Mouse (Mus musculus) cortical plate, adult 2 months (tissue): ENCODE measurements around the gene Akap10. TPM values are rescaled to one million over a fixed set of nuclear protein-coding genes. Genes with fewer than 3 reads are reported as not detected.
A peak's percentile ranks its signal among the peaks of the same experiment; 100 is the strongest.

Source experiments
- H3K27ac ChIP-seq: fragments of 200-500 bp; 2 replicates; pipeline ENCODE4 v1.5.1; 2012; ENCODE audit warnings: low read length, control low read depth, inconsistent platforms; ENCODE audit not compliant: insufficient read depth
- H3K4me1 ChIP-seq: fragments of 200-500 bp; 2 replicates; pipeline ENCODE4 v1.6.1; 2011; ENCODE audit warnings: low read length; ENCODE audit not compliant: control insufficient read depth, insufficient read depth
- H3K4me3 ChIP-seq: fragments of 200-500 bp; 2 replicates; pipeline ENCODE4 v1.5.1; 2011; ENCODE audit warnings: mild to moderate bottlenecking, low read length, control low read depth; ENCODE audit not compliant: insufficient read depth
- CTCF ChIP-seq: fragments of 200-500 bp; IDR thresholded peaks from 2 replicates; pipeline ENCODE4 v1.5.1; 2011; ENCODE audit warnings: mild to moderate bottlenecking, control low read depth, low read length; ENCODE audit not compliant: insufficient read depth; ENCODE audit errors: extremely low read depth
- POLR2A ChIP-seq: fragments of 200-500 bp; IDR thresholded peaks from 2 replicates; pipeline ENCODE4 v1.6.1; 2011; ENCODE audit warnings: mild to moderate bottlenecking, low read length, control low read depth; ENCODE audit not compliant: insufficient read depth; ENCODE audit errors: extremely low read depth
- polyA plus RNA-seq: library from polyadenylated mRNA; depleted of rRNA; stranded (reverse); fragments of >200 nt; gene quantifications from 2 replicates; pipeline ENCODE4 v1.2.3, GENCODE M21; 2012; rRNA removed

Gene Akap10
- 13.7 and 14.2 TPM in 2 replicates for polyA plus RNA-seq

DNA sequence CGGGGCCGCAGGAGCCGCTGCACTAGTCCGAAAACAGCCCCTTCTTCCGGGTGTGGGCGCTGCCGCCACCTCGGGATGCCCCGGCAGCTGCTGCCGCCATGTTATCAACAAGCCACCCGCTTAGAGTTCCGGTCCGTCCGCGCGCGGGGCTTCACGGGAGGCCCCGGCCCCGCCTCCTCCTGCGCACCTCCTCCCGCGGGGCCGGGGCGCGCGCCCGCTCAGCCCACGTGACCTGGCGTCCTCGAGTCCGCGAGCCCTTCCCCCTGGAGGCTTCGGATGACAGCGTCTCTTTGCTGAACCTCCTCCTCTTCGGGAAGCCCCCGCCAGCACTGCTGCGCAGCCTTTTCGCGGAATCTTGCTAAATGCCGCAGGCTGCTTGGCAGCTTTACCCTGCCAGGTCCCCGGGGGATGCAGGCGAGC lies at the start of gene Akap10:
Gene Akap10, minus strand, starts transcription at position 155 of the 420 bp plus-strand sequence.
- peak within 1 kb of the TSS; percentile 67 for H3K27ac ChIP-seq
- H3K4me3 ChIP-seq = peak within 1 kb of the TSS; percentile 36
- peaks cover 3% of the 10 kb centered on the region; the same call in 1 of the 2 replicates for H3K4me1 ChIP-seq
- TF ChIP-seq POLR2A = peak; percentile 92
- TF ChIP-seq CTCF = no peak

DNA sequence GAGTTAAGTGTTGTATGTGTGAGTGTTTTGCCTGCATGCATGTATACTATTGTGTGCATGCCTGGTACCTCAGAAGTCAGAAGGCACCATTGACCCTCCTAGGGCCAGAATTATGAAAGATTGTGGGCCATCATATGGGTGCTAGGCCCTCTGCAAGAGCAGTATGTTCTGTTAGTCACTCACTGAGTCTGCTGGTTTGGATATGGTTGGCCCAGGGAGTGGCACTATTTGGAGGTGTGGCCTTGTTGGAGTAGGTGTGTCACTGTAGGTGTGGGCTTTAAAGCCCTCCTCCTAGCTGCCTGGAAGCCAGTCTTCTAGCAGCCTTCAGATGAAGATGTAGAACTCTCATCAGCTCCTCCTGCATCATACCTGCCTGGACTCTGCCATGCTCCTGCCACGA lies 45.7 kb upstream of the Akap10 start:
- Histone ChIP-seq H3K27ac (no peak overlapping the region), H3K4me3 (no peak overlapping the region), H3K4me1 (peaks cover 5% of the 10 kb centered on the region)
- TF ChIP-seq CTCF (no peak), POLR2A (no peak)

DNA sequence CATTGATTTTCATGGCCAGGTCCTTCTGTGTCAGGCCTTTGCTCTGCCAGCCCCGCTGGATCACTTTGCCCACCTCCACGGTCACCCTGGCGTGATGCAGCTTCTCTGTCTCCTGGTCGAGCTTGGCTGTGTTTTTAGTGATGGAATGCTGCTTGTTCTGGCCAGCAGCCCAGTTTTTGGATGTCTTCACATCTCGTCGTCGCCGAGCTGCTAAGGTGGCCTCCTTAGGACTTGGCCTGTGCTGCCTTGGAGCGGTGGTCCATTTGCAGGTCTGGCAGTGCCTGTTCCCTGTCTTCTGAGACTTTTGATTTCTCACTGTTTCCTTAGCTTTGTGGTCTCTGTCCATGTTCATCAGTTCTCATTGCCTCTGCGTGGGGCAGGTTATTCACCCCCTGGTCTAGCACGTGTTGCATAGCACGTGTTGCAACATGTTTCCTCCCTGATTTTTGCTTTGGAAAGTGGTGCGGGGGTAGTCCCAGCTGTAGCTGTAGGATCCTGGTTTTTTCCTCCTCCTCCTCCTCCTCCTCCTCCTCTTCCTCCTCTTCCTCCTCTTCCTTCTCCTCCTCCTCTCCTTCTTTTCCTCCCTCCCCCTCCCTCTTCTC lies 44.2 kb upstream of the Akap10 start:
- Histone ChIP-seq H3K27ac (no peak overlapping the region), H3K4me1 (peaks cover 5% of the 10 kb centered on the region), H3K4me3 (no peak overlapping the region)
- TF ChIP-seq POLR2A (no peak), CTCF (no peak)

DNA sequence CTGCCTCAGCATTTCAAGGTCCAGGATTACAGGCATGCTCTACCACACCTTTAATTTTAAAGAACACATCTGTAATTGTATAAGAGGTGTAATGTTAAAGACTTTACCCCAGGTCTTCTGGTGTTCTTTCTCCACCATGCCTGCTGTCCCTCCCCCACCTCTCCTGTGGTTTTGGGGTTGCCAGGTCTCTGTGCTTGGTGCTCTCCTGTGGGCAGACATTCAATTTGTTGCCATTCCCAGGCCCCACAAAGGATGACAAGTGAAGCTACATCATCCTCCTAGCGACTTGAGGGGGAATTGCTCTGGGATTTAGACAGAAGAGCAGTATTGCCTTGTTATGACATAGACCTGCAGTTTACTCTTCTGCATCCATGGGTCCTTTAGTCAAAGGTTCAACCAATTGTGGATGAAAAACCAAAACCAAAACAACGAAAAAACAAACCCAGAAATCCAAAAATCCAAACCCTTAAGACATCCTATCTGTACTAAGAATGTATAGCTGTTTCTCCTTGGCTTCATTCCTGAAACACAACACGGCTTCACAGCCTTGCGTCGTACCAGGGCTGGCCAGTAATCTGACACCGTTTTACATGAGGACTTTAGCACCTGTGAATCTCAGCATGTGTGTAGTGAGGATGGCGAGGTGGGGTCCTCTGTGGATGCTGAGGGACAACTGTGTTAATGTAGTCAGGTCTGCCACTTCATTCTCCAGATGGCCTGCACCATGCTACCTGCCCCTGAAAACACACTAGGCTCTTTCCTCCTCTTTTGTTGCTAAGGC lies 41.6 kb upstream of the Akap10 start:
- no peak overlapping the region for H3K4me3 ChIP-seq
- TF ChIP-seq CTCF (no peak), POLR2A (no peak)
- peaks cover 5% of the 10 kb centered on the region for H3K4me1 ChIP-seq
- H3K27ac ChIP-seq = no peak overlapping the region

DNA sequence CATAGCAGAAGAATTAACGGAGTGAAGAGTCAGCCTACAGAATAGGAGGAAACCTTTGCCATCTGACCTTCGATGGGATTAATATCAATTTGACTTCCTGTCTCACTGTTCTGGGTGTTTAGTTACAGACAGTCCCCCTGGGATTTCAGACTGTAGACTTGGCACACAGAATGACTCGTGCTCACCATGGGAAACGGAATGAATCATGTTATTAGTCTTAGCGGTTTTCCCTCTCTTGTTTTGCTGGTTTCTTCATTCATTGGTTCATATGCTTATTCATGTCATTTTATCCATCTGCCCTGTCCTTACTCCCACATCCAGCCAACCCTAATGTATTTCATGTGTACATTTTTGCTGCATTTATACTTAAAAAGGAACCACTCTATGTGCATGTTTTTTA lies 40.8 kb upstream of the Akap10 start:
- Histone ChIP-seq H3K27ac (no peak overlapping the region), H3K4me1 (peaks cover 3% of the 10 kb centered on the region), H3K4me3 (no peak overlapping the region)
- TF ChIP-seq CTCF (no peak), POLR2A (no peak)

DNA sequence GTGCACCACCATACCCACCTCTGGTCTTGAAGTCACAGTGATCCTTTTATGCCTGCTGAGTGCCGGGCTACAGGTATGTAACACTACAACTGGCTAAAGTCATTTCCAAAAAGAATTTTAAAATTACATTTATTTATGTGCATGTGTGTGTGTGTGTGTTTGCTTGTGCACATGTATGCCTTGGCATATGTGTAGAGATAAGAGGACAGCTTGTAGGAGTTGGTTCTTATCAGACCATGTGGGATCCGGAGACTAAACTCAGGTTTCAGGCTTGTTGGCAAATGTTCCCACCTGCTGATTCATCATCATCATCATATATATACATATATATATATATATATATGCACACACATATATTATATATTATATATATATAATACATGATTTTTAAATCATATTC lies 38.8 kb upstream of the Akap10 start:
- Histone ChIP-seq H3K27ac (no peak overlapping the region), H3K4me3 (no peak overlapping the region), H3K4me1 (peaks cover 2% of the 10 kb centered on the region; the same call in 1 of the 2 replicates)
- TF ChIP-seq CTCF = no peak
- TF ChIP-seq POLR2A = no peak

DNA sequence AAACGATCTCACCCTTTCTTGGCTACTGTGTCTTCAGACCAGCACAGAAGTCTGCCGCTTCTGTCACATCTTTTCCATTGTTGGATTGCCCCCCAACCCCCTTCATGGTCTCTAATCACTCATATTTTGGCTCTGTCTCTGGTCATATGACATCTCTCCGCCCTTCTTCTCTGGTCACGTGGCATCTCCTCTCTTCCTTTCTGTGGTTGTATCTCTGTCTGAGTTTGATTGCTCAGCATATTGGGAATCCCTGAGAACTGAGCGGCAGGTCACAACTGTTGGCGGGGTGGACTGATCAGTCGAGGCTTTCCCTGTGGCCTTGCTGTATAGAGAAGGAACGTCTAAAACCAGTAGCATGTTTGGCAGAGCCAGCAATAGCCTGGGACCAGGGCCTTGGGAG lies 37.0 kb upstream of the Akap10 start:
- no peak overlapping the region for H3K27ac ChIP-seq
- no peak overlapping the region for H3K4me3 ChIP-seq
- TF ChIP-seq POLR2A = no peak
- TF ChIP-seq CTCF = no peak
- H3K4me1 ChIP-seq = peaks cover 5% of the 10 kb centered on the region; the same call in 1 of the 2 replicates

DNA sequence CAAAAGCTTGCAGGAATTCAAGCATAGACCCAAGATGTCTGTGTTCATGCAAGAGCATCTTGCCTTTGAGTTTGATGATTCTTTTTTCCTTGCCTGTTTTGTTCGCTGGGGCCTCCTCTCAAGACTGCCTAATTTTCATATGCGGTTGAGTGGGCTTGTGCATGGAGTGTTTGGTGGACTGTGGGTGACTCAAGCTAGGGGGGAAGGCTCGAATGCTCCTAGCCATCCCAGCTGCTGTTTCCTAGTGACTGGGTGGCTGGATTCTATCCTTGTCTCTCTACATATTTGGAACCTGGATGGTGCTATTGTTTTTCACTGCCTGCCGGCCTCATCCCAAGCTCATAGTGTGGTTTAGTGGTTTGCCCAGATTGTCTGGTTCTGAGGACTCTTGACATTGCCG lies 34.6 kb upstream of the Akap10 start:
- no peak overlapping the region for H3K27ac ChIP-seq

DNA sequence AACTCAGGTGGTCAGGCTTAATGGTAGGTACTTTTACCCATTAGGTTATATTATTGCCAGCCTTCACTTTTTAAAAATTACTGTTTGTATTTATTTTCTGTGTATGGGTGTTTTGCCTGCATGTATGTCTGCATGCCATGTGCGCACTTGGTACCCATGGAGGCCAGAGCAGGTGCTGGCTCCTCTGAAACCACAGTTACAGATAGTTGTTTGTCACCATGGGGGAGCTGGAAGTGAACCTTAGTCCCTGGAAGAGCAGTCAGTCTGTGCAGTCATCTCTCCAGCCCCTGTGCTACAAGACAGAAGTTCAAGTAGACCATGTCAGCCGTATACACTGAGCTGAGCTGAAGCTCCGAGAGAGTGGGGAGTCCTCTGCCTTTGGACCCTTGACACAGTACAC lies 33.1 kb upstream of the Akap10 start:
- Histone ChIP-seq H3K27ac (no peak overlapping the region), H3K4me3 (no peak overlapping the region), H3K4me1 (peaks cover 5% of the 10 kb centered on the region; the same call in 1 of the 2 replicates)
- no peak for TF ChIP-seq POLR2A
- no peak for TF ChIP-seq CTCF

More for the DNA sequence above, 34.6 kb upstream of the Akap10 start:
- Histone ChIP-seq H3K4me1 (peaks cover 5% of the 10 kb centered on the region; the same call in 1 of the 2 replicates), H3K4me3 (no peak overlapping the region)
- TF ChIP-seq CTCF (no peak), POLR2A (no peak)

DNA sequence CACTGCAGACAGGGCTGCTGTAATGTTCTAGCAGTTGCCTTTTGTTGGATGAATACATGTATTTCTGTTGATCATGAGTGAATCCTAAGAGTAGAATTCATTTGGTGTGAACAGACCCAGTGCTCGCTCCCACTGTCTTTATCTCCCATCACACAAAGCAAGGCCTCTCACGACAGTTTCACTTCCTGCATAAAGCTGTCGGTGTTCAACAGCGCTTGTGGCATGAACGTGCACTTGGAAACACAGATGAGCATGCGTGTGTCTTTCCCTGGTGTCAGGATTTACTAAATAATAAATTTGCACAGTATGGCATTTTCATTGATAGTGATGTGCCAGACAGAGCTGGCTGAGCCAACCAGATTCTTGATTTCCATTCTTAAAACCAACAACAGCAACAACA lies 32.6 kb upstream of the Akap10 start:
- Histone ChIP-seq H3K4me1 (peaks cover 5% of the 10 kb centered on the region; the same call in 1 of the 2 replicates), H3K27ac (no peak overlapping the region), H3K4me3 (no peak overlapping the region)
- no peak for TF ChIP-seq CTCF
- TF ChIP-seq POLR2A = no peak
